Mouse (Mus musculus) ovary, adult 10 weeks (tissue): Measurements from ENCODE around the gene Rptor. TPM values are rescaled to one million over a fixed set of nuclear protein-coding genes. Genes with fewer than 3 reads are reported as not detected.

Source experiments
- polyA plus RNA-seq: library from polyadenylated mRNA; stranded (reverse); fragments of 350-450 nt; fragmentation: Illumina TruSeq; extraction: RNeasy Lipid Tissue Mini Kit (QIAGEN cat#74804); gene quantifications from one replicate; pipeline ENCODE4 v1.2.3, GENCODE M21; 2014

The Rptor gene
- 2.8 TPM for polyA plus RNA-seq

DNA sequence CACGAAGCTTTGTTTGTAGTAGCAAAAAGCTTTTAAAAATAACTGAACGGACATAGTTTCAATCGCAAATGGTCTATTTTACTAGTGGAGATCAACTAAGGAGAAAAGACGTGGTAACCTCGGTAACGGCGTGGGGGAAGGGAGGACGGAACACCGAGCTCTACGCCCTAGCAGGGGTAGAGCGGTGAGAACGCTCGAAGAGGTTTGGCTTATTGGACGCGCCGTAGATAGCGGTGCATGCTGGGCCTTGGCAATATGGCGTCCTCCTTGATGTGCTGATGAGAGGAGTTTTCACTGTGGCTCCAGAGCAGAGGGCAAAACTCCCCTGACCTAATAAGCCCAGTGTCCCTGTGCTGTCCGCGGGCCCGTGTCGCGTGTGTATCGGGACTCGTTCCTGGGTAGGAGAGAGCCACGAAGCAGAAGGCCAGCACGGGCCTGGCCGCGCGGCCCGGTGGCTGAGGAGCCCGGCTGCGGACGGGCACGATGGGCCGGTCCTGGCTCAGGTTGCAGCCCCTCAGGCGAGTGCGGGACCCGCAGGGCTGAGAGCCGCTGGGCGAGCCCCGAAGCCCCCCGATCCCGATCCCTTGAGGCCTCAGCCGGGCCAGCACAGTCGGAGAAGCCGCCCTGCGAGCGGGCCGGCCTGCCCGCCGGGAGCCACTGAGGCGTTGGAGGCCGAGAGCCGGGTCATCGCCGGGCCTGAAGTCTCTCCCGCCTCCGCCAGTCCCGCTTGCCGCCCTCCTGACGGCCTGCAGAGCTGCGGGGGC, at the start of gene Rptor:
TSS of gene Rptor (plus strand) at position 143 of the 764 bp plus-strand sequence.

DNA sequence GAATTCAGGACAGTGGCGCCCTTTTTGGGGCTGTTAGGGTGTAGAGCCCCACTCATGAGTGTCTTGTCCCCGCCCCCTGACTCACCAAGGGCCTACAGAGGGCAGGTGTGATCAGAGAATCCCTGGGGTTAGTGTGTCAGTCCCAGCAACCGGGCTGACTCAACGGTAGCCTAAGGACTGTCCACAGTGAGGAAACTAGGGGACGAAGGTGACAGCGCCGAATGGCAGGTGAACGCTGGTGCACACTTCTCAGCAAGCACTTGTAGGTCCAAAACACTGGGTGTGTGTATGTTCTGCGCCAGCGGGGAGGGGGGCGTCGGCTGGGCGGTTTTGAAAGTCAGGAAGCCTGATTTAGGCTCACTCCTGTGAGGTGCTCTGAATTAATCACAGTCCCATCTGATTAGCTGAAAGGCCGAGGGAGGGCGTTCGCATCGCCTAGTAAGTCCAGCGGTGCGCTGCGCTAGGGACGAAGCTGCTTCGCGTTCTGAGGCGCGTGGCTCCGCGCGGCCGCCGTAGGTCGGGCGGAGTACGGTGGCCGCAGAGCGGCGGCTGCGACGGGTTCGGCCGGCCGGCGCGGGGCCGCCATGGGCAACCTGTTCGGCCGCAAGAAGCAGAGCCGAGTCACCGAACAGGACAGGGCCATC, 310.7 kb downstream of the Rptor start, which contains the start of gene Chmp6:
TSS of gene Chmp6 (plus strand) at position 151 of the 644 bp plus-strand sequence.

GRCm38 (mm10) chr11:119942727-119943427, 340.2 kb downstream of the Rptor start, which contains the start of gene Baiap2:
Gene Baiap2, plus strand, starts transcription at chr11:119942763.

Other genes starting within 250 kb of the Rptor start
- gene Sgsh, start 247.4 kb upstream of the Rptor start, polyA plus RNA-seq: 3.2 TPM
- gene Slc26a11, start 247.3 kb upstream of the Rptor start, polyA plus RNA-seq: 2.9 TPM
- 102 TPM for gene Rnf213, start 209.8 kb upstream of the Rptor start, polyA plus RNA-seq
- gene Endov, start 111.6 kb upstream of the Rptor start, polyA plus RNA-seq: 0.34 TPM
- gene Nptx1, start 55.2 kb upstream of the Rptor start, polyA plus RNA-seq: 0.88 TPM